Mouse (Mus musculus) WW6 (cell line): ENCODE measurements at regions not wholly inside any gene's neighbourhood (a gene's known extent, or its start where the extent isn't known, plus 50 kb on each side); places are given as distances from the start of the nearest gene placed in this dataset.

Experiments used
- DNase-seq: peaks from one replicate; pipeline ENCODE4 v3.0.0-alpha.2; 2013; ENCODE audit warnings: low read depth, low spot score

DNA sequence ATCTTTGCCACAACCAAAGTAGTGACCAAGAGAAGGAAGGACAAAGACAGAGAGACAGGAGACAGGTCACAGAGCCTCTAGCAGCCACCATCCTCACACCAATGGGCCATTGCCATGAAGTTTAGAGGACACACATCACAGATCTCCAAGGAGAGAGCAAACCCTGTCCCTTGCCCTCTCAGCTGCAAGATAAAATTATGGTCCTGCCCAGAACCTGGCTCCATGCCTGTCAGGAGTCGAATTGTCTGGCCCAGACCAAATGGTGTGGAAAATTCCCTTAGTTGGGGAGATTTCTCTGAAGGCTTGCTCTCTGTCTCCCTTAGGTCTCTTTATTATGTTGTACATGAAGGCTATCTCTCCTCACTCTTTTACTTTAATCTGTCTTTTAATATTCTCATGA, 147.4 kb downstream of the Fam76b start:
- no peak for DNase-seq

DNA sequence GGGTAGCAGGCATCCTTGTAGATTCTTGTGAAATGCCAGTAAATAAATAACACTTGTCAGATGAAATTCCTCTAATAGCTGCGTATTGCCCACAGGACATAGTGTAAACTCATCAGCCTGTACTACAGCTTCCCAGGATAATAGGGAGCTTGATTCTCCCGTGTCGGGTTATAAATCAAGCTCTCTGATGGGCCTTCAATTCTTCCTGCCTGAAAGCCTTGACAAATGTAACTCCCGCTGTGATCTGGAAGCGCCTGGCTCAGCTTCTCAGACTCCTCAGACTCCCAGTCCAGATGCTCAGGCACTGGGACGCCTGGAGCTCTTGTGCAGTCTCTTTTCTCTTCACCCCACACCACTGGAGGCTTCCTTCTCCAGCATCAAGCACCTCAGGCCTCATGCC, 151.3 kb downstream of the Fam76b start:
- no peak for DNase-seq

DNA sequence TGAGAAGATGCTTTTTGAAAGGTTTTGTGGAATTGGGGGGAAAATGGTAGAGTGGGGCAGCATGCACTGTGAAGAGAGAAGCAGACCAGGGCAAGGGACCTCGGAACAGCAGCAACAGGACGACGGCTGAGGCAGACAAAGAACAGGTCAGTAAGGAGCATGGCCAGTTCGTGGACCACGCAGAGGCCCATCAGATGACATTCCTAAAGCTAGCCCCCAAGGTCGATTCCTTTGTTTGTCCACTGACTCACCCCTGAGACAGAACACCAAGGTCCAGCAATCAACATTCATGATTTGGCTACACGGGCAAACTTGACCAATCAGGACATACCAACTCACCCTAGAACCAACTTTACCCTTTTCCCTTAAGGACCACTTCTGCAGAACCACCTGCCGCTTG, 160.0 kb downstream of the Fam76b start:
- DNase-seq: no peak

DNA sequence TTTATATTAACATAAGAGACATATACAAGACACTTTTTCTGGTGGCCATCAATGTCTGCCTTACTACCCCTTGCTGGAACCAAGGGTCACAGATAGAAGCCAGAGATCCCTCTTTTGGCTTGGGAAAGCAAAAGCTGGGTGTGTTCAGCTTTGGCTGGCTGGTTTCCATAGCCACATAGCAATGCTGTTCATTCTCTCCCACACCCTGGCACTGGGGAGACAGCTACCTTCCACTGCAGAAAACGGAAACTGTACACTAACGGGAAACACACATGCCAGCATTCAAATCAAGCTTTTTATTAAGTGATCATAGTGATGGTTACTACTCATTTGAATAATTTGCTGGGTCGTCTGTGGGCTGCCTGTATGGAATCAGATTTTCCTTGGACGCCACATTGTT, 161.4 kb downstream of the Fam76b start:
- DNase-seq: no peak

DNA sequence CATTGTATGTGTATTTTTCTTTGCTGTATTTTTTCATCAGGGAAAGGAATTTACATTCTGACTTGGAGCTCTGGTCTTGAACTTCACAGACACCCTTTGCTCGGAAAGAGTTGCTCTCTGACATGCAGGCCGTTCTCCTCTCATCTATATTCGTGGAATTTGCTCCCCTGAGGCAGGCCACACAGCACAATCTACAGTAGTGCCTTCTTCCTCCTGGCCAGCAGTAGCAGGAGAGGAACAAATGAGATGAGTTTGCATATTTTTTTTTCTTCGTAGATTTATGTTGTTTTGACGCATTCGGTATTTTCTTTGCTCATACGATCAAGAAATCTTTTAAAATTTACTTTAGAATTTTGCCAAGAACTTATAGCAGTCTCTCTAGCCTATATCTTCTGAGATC, 163.4 kb downstream of the Fam76b start:
- DNase-seq: no peak

DNA sequence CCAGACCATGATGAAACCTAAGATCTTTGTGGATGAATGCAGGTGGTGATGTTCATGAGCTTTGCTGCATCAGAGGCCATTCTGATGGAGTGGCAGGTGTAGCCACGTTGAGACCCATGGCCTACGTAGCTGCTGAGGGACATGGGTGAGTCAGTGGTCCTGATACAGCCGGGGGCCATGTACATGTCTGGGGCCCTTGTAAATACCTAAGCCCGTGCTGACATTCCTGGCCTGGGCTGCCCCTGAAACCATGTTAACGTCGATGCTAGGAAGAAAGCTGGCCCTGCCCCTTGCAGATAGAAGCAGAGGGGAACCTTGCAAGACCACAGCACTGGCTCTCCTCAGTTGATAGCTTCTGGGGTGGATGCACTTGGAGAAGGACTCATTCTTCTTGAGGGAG, 165.2 kb downstream of the Fam76b start:
- DNase-seq: no peak

DNA sequence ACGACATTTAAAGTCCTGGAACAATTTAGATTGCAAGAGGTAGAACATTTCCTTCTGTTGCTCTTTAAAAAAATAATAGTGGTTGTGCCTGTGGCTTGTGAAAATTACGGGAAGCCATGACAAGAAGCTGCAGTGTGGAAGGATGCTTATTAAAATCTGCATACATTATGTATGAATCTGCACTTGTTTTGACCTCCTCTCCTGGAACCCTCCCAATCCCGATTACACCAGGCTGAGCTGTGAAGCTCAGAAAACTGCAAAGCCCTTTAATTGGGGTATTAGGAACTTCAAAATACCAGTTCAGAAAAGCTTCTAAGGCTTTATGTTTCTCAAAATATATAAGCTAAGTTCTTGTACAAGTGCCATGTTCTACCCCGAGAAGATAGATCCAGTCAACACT, 171.8 kb downstream of the Fam76b start:
- DNase-seq: no peak

DNA sequence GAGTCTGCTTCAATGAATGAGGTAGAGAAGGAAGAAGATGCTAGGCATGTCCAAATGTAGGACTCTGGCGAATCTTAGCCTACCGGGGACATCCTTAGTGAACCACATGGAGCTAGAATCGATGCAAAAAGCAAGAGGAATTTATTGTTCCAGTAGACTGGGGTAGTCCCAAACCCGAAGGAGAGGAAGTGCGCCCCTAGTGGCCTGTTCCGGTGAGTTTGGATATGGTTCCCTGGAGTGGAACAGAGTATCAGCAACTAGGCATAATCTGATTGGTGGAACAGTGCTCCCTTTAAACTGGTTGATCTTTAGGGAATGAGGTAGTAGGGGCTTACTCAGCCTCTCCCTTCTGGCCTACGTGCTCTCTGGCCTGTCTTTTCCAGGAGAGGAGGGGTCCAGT, 174.0 kb downstream of the Fam76b start:
- DNase-seq: peak; percentile 52

DNA sequence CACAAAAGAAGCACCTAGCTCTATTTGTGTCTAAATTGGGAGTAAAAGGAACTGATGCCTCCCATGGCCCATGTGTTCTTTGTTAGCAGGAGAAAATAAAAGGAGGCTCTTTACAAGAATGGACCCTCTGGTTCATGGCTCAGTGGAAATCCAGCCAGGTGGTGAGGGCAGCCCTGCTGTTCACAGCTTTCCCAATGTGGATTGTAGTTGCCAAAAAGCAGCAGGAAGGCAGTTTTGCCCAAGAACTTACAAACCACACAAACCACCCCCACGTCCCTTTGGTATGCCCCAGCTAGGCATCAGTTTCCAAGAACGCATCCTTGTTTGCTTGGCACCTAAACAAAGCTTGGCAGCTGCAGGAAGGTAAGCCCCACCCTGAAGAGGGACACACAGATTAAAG, 174.7 kb downstream of the Fam76b start:
- DNase-seq: no peak

DNA sequence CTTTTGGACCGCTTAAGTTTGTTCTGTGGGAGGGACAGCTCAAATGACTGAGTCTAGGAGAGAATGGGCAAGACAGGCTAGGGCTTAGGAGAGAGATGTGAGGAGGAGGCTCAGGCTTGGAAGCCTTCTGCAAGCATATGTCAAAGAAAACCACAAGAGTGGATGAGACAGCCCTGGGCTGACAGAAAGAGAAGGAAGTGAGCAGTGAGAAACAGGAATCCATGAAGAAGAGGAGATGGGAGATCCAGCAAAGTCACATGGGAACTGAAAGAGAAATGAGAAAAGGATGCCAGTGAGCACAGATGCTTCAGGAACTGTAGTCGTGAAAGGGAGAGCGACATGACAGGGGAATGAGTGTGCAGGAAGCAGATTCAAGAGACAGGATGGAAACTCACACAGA, 175.6 kb downstream of the Fam76b start:
- DNase-seq: no peak

DNA sequence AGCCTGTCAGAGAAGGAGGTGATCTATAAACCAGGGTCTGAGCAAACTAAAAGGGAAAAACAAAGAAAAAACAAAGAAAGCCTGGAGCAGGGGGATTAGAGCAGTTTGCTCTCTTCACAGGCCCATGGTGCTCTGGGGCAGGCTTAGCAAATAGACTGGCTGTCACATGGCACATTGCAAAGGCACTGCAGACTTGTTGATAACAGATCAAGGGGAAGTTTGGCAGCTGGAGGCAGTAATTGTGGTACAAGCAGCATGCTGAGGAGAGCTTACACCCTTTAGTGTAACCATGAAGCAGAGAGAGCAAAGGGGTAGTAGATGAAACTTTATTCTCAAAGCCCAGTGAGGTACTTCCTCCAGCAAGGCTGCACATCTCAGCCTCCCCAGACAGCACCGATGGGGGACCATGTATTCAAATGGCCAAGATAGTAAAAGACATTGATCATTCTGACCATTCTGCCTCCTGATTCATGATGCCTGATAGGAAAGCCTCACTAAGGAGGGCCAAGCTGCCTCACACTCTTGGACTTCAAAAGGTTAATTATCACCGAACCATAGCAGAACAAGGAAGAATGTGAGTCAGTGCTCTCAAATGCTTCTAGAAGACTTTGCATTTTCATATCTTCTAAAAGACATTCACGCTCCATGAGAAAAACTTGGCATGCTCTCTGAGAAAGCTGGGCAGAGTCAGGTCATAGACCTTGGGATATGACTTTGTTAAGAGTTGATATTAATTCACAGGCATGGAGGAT, 178.9 kb downstream of the Fam76b start:
- DNase-seq: no peak

DNA sequence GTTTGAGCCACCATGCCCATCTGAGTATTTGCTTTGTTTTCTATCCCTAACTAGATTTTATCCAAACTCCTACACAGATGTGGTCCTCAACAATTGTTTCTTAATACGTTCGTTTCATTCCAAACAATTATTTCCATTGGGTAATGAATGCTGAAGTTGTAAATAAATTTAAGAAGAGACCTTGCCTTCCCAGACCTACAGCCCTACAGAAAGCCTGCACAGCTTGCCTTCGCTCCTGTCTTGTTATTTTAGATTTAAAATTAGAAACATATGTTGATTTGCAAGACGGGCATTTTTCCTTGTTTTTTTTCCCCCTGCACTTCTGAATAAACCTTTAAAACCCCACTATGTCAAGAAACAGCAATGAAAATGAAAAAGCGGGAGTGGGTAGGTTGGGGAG, 181.9 kb downstream of the Fam76b start:
- DNase-seq: no peak

DNA sequence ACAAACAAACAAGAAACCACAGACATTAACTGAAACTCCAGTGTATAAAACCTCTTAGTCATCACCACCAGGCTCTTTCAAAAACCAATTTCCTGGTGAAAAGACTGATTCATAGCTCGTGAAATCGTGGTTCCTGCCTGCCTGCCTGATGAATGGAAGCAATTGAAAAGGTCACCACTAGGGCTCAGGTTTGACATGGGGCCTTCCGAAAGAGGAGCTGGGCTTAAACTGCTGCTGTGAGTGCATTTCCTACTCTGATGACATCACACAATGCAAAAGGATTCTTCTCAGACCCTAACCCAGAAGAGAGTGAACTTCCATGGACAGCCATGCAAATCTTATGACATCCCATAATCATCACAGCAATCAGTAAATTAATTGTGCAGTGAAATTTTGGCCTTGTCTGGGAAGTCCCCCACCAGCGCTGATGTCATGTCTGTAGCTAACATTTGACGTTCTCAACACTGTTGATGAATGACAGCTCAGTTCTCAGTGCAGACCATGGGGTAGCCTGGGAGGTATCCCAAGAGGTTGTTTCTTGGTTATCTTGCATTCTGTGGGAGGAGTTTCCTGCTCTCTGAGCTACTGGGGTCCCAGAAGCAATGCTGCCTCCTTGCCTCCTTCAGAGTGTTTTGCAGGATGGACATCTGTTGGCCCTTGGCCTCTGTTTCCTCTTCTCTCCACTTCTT, 182.9 kb downstream of the Fam76b start:
- no peak for DNase-seq

DNA sequence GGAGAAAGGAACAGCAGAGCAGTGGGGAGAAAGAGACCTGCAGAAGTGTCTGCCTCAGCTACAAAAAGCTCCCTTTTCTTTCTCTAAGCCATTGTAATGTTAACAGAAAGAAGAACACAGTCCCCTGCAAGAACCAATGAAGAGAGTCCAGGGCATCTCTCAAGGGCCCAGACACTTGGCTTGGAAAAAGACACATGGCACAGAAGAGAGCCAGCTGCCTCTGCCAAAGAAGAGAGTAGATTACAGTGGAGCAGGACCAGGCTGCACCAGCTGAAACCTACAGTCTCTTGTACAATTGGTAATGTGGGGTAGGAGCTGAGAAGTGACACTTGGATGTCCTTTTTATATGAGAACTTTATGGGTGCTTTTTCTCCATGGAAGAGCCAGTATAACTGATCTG, 196.7 kb downstream of the Fam76b start:
- DNase-seq: no peak

DNA sequence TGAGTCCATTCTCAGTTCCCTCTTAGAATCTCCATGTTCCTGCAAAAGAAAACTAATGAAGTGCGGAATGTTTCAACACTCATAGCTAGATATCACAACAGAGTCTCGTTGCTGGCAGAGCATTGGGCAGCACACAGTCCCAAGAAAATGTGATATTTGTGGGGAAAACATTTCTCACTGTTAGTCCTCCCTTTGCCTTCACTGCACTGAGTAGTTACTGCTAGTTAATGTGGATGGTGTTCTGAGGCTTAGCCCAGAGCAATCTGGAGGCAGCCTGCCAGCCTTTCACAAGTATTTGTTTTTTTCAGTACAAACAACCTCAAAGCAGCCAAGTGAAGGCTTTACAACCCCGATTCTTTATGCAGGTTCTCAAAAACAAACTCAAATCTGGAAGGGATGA, 197.2 kb downstream of the Fam76b start:
- no peak for DNase-seq

DNA sequence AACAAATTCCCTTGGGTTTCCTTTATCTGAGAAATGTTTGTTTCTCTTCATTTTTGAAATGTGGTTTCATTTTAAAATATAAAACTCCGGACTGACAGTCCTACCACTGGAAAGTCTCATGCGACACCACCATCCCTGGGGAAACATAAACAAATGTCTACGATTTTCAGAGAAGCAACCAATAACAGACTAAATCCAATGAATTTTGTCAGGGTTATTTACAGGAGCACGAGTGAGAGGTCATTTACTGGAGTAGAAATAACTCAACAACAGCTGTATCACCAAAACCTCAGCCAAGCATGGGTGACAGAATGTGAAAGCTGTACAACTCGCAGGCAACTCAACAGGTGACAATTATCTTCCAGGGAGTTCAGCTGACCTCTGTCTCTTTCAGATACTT, 200.5 kb downstream of the Fam76b start:
- DNase-seq: no peak

DNA sequence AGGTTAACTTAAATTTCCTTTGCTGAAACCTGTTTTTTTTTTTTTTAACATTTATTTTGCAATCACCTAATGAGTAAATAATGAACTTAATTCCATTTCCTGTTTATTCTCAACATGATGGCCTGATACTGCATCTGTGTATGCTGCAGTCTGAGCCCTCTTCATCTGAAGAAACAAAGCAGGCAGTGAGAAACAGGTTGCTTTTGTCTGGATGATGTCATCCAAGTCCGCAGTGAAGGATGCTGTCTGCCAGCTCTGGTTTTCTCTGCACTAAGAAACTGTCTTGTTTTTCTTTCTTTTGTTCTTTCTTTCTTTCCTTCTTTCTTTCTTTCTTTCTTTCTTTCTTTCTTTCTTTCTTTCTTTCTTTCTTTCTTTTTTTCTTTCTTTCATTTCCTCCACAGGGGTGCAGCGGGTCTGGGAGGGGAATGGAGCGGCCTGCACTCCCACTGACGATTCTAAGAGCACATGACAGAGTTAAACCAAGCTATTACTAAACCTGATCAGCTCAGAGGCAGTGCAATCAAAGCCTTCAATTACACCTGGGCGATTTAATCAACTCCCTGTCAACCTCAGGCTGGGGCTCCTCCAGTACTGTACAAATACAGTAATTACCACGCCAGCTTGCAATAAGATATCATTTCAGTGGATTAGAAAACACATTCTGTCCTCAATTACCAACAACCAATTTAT, 204.0 kb downstream of the Fam76b start:
- no peak for DNase-seq

DNA sequence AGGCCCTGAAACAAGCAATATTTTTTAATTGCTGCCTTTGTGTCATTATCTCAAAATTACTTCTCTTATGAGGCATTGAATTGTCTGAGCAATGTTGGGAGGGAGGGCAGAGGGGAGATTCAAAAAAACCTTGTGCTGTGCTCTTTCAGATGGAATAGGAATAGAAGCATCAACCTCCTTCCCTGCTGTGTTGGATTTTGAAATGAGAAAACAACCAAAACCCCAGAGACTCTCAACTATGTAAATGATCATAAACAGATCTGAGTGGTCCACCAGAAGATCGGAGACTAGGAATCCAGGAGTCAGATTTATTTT, 204.5 kb downstream of the Fam76b start:
- DNase-seq: no peak

DNA sequence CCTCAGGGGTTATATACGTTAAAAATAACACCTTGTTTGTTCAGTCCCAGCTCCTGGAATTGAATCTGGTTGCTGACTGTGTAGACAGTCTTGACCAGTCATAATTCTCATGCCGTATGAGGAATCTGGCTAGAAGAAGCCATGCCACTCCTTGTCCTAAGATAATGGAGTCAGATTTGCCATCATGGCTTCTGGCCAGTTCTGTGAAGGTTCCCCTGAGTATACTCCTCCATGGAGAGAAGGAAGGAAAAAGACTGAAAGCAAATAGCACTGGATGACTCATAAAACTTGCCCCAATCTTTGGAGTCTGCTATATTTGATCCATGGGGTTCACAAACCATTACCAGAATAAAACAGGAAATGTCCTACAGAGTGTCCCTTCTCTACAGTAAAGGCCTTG, 208.0 kb downstream of the Fam76b start:
- DNase-seq: no peak

DNA sequence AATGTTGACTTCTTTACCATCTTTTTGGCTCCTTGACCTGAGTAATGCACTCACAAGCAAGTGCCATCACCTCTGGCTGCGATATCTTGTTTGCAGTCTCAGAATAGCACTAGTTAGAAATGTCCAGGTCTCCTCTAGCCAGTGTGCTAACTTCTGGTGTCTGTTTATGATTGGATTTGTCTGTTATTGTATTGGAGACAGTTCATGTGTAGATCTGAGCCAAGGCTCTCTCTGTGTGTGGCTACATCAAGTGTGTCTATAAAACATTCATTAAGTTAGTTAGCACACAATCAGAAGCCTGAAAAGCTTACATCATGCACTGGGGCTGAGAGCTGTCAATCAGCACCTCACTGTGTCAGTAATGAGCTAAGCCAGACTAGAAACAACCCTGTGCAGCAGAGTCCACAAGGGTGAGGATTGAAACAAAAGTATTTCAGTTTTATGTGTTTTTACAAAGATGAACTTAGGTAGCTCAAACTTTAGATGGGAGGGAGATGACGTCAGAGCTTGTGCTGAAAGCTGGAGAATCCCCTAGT, 214.5 kb downstream of the Fam76b start:
- DNase-seq: no peak

DNA sequence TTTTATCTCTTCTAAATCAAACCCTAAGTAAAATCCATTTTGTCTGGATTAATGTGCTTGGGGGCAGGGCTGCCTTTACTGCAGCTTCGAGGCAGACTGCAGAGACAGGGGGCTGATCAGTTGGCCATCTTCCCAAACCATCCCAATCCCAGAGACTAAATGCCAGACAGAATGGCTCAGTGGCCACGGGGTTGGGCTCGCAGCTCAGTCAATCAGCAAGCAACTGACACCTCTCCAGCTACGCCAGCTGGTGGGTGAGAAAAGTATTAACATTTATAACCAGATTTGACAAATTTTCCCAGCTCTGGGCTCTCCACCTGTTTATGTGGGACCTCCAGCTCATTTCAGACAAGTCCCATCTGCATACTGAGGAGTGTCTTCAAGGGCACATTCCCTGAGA, 220.7 kb downstream of the Fam76b start:
- no peak for DNase-seq

DNA sequence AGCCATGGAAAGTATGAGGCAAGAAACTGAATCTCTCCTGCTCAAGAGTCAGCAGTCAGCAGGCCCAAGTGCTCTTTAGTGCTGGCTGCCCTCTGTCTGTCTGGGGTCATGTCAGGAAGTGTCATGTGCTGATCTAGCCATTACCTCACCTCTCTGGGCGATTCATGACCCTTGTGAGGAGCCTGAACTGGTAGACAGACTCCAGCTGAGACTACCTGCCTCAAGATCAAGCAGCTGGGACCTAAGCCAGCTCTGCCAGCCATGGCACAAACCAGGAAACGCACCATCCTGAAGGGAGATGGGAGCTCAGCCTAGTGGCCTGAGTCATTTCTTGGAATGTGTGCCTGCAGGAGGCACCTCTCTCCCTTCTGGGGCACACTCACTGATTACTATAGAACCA, 221.2 kb upstream of the Sesn3 start:
- no peak for DNase-seq
